Mouse (Mus musculus) urinary bladder, postnatal 4 days (tissue): ENCODE results near the gene Lamb1.

Source experiments
- DNase-seq, 2 experiments: peaks; one replicate each; pipeline ENCODE4 v3.0.0; 2021 to 2022; ENCODE audit warnings: low spot score in 2 of 2

The Lamb1 gene

DNA sequence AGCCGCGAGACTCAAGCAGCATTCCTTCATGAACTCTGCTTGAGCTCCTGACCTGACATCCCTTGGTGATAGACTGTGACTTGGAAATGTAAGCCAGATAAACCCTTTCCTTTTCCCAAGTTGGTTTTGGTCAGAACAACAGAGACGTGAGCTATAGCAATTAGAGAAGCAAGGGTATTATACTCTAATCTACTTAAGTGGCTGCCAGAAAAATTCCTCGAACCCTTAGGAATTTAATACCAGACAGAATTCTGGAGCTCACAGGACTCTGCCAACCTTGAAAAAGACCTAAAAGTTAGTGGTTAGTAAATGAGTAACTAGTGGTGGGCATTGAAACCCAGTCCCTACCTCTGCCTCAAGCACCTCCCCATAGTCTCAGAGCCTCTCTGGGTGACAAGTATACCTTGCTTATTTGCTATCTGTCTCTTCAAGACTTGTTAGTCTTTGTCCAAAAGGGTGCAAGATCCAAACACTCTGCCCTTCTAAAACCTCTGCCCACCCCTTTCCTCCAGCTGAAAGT is 18.6 kb downstream of the Lamb1 start:
- DNase-seq = no peak

GRCm38 (mm10) chr12:31289046-31289445 is 24.0 kb downstream of the Lamb1 start:
- no peak for DNase-seq

GRCm38 (mm10) chr12:31290951-31291350 is 25.9 kb downstream of the Lamb1 start:
- DNase-seq = no peak

- no peak for DNase-seq
These were observed 28.5 kb downstream of the Lamb1 start for GRCm38 (mm10) chr12:31293361-31294142.

- no peak for DNase-seq
These were observed 29.5 kb downstream of the Lamb1 start for GRCm38 (mm10) chr12:31294526-31294925.

- no peak for DNase-seq
These were observed 30.0 kb downstream of the Lamb1 start for GRCm38 (mm10) chr12:31294996-31295395.

DNA sequence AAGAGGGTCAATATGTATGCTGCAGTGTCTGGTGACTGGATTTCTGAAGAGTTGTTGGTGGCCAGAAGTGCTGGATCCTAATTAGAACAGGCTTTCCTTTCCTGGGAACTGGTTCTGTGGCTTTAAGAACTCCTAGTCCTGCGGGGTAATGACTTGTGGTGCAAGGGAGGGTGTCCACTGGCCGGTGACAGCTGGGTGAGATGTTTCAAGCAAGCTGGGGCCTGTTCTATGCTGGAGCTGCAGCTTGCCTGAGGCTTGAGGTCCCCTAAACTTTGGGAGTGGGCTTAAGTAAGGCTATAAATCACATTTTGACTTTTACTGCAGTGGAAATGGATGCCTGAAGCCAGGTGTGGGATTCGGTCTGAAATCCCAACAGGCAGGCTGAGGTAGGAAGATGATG is 30.5 kb downstream of the Lamb1 start:
- no peak for DNase-seq

- no peak for DNase-seq
These were observed 31.1 kb downstream of the Lamb1 start for GRCm38 (mm10) chr12:31296097-31296496.

- DNase-seq = no peak
These were observed 33.1 kb downstream of the Lamb1 start for GRCm38 (mm10) chr12:31298122-31298521.

- no peak for DNase-seq
These were observed 33.5 kb downstream of the Lamb1 start for GRCm38 (mm10) chr12:31298530-31298929.

GRCm38 (mm10) chr12:31299126-31299525 is 34.1 kb downstream of the Lamb1 start:
- DNase-seq = no peak

GRCm38 (mm10) chr12:31299676-31300197 is 34.7 kb downstream of the Lamb1 start:
- no peak for DNase-seq

DNA sequence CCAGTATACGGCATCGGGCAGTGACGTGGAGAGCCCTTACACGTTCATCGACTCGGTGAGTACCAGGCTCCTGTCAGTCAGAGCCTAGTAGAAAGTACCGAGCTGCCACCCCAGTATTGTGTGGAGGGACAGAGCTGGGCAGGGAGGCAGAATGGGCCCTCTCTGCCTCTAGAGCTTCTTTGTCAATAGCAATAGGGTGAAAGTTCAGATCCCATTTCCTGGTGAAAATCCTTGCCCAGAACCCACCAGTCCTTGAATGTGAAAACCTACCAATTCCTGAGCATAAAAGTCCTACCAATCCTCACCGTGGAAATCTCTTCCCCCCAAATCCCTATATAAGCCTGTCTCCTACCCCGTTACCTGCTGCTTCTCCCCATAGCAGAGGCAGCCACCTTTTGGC is 35.2 kb downstream of the Lamb1 start:
- DNase-seq = no peak

DNA sequence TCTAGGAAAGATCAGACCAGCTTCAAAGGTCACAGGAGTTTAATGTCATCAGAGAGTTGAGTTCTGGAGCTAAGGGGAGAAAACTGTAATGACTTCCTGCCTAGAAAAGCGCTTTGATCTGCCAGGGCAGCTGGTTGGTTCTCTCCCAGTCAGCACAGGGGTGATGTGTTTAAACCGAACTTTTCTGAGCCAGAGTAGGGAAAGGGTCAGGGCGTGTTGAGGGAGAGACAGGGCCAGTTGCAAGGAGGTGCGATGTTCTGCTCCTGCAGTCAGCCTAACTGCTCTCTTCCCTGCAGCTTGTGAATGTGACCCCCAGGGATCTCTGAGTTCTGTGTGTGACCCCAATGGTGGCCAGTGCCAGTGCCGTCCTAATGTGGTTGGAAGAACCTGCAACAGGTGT is 37.2 kb downstream of the Lamb1 start:
- DNase-seq = no peak

DNA sequence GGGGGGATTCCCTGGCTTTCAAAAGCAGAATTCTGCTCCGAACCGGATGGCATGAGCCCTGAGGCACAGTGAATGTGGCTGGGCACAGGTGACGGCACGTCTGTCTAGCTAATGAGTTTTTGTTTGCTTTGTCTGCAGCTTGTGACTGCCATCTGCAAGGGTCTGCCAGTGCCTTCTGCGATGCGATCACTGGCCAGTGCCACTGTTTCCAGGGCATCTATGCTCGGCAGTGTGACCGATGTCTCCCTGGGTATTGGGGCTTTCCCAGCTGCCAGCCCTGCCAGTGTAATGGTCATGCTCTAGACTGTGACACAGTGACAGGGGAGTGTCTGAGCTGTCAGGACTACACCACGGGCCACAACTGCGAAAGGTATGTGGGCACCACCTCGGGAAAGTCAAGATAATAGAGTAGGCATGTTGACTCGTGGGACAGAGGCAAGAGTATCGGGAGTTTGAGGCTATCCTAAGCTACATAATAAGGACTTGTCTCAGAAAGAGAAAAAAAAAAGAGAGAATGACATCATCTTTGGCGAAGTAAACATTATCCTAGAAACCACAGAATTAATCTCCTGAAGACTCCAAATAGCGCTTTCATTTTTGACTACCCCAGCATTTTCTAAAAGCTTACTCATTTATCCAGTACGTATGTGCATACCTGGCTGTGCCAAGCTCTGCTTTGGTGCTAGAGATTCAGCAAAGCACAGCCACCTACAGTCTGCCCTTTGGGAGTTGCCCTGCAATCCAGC is 37.9 kb downstream of the Lamb1 start:
- DNase-seq = no peak

GRCm38 (mm10) chr12:31306075-31306675 is 41.1 kb downstream of the Lamb1 start:
- no peak for DNase-seq

DNA sequence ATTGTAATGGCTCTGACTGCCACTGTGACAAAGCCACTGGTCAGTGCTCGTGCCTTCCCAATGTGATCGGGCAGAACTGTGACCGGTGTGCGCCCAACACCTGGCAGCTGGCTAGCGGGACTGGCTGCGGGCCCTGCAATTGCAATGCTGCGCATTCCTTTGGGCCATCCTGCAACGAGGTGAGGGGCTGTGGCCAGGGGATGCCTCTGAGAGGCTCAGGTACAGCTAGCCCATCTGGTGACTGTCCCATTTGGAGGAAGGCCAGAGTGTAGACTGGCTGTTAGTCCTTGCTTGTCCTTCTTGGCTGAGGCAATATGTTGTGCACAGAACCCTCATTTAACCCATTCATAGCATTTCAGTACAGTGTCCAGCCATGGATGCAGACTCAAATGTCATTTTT is 42.0 kb downstream of the Lamb1 start:
- no peak for DNase-seq

DNA sequence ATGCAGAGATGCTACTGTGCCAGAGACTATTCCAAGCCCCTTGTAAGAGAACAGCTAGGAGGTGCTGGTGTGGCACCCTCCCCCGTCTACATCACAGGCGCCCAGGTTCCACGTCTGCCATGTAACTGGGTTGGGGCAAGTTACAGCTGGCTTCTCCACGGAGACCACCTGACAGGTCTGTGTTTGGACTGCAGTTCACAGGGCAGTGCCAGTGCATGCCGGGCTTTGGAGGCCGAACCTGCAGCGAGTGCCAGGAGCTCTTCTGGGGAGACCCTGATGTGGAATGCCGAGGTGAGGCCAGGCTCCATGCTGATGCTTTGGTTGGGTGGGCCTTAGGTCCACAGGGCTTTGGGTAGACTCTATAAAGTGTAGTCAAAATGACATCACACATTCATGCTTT is 42.7 kb downstream of the Lamb1 start:
- no peak for DNase-seq

GRCm38 (mm10) chr12:31310687-31311086 is 45.7 kb downstream of the Lamb1 start:
- no peak for DNase-seq

DNA sequence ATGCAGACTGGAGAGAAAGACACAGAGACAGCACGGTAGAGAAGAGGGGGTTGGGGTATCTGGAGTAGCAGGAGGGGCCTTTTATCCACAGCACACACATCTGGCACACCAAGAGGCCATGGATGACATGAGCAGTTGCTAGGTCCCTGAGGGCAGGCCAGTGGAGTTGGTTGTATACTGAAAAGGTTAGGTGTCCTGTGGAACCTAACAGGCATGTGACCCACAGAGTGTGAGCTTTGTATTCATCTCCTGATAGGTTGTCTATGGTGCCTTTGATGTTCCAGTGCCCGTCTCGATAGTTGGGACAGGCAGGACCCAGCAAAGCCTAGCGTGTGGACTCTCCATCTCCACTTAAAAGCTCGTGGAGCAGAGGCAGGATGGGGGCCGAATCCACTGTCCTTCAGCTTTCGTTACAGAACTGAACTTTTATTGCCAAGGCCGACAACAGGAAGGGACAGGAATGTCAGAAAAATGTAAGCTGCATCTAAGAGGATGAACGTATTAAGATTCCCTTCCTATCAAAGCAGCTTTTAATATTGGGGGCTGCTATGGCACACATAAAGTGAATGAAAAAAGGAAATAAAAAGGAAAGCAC is 46.7 kb downstream of the Lamb1 start:
- no peak for DNase-seq

DNA sequence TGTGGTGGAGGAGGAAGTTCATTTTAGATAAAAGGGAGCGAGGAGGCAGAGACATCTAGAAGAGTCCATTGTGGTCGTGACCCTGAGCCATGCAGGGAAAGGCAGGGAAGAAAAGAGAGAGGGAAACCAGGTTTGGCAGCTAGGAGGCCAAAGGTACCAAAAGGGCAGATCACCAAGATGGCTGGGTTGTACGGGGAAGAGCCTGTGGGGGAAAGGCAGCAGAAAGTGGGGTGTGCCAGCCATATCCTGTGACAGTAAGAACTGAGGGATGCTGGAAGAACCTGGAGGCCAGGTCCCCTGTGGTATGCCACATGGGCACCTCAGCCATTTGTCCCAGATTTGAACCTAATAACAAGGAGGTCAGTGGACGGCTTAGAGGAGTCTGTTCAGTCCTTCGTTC is 47.2 kb downstream of the Lamb1 start:
- DNase-seq = no peak

DNA sequence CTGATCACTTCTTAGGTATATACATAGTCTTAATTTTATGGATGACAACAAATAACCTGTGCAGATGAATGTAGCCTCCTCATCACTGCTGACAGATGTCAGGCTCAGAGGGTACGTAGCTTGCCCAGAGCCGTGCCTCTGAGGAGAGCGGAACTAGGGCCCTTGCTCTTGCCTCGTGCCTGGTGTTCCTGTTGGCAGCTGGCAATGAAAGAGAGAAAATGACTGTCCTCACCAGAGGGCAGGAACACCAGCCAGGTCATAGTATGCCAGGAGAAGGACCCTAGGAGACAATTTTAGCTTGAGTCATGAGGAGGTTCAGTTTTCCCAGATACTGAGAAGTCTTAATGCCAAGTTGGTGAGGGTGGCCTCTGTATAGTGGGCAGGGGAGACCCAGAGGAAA is 48.1 kb downstream of the Lamb1 start:
- no peak for DNase-seq
